Mouse (Mus musculus): Measurements from ENCODE around the gene Tmc6. TPM values are rescaled to one million over a fixed set of nuclear protein-coding genes. Genes with fewer than 3 reads are reported as not detected.

Tmc6 gene
- polyA plus RNA-seq, 1 experiment from 2014 or later: 22.4 TPM

DNA sequence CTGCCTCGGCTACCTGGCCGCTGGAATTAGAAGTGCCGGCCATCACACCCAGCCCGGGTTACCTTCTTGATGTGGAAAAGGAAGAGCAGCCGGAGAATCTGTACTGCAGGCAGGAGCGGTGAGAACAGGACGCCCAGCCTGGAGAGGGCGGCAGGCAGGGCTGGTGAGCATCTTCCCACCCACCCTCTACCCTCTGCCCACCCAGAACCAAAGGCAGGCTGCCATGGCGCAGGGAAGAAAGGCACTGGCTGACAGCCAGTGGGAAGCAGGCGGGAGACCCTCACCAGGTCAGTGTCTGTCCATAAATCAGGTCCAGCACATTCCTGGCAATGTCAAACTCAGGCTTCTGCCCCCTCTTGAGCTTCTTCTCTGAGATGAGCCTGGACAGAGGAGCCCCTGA lies 11.6 kb downstream of the Tmc6 start:
- Histone ChIP-seq H3K4me3 (replicated peaks) (no peak overlapping the region), H3K9me3 (no peaks in the 10 kb centered on the region), H3K27me3 (no peaks in the 10 kb centered on the region), H3K4me2 (no peak overlapping the region), H3K27ac (no peak overlapping the region), H3K4me1 (replicated peaks) (no peaks in the 10 kb centered on the region), H3K36me3 (peaks cover 61% of the 10 kb centered on the region), H3K9ac (replicated peaks) (no peak overlapping the region)
- no peak for ATAC-seq (ENCODE audit: insufficient number of reproducible peaks, insufficient read depth, low FRiP score, low TSS enrichment, low read depth)
- WGBS: 77% methylated on average over 10 of the region's 10 CpGs

- Histone ChIP-seq H3K27me3 (no peaks in the 10 kb centered on the region), H3K4me2 (no peak overlapping the region), H3K27ac (no peak overlapping the region), H3K4me1 (replicated peaks) (no peaks in the 10 kb centered on the region), H3K4me3 (replicated peaks) (no peak overlapping the region), H3K36me3 (peaks cover 61% of the 10 kb centered on the region), H3K9ac (replicated peaks) (no peak overlapping the region), H3K9me3 (no peaks in the 10 kb centered on the region)
- ATAC-seq (ENCODE audit: insufficient number of reproducible peaks, insufficient read depth, low FRiP score, low TSS enrichment, low read depth): no peak
- 87% methylated on average over 7 of the region's 7 CpGs for WGBS
Measured at GRCm38 (mm10) chr11:117769683-117770047, 12.3 kb downstream of the Tmc6 start.

DNA sequence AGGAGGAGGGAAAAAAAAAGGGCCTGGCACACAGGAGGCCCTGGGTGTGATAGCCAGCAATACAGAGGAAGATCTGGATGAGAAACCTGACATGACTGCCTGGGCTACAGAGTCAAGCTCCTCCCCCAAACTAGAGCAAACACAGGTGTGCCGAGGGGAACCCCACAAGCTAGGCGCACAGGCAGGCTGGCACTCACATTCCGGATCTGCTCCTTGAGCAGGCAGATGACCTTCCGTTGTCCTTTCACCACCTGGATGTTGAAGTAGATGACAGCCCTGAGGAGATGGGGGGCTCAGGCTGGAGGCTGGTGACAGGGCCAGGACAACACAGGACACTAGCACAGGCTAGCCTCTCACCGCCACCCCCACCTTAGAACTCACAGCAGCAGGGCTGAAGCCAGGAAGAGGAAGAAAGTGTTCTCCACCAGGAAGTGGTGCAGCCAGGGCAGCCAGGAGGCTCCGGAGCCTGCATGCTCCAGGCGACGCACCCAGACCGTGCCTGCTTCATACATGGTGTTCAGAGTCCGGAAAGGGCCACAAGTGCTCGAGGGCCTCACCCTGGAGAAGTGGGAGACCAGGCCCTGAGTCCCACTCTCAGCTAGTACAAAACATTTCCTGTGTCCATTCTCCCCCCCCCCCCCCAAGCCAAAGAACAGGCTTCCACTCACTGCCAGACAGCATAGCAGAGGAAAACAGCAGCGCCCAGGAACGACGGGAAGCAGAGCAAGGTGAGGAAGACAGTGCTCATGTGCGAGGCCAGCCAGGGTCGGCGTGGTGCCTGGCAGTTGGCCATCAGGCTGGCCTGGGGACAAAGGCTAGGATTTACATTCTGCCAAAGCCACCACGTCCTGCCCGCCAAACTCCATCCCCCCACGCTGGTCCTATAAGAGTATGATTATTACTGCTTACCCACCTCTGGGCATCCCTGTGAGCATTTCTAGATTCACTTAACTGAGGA lies 13.0 kb downstream of the Tmc6 start:
- Histone ChIP-seq H3K9ac (replicated peaks) (no peak overlapping the region), H3K4me2 (no peak overlapping the region), H3K4me3 (replicated peaks) (no peak overlapping the region), H3K9me3 (no peaks in the 10 kb centered on the region), H3K36me3 (peaks cover 61% of the 10 kb centered on the region), H3K4me1 (replicated peaks) (no peaks in the 10 kb centered on the region), H3K27me3 (no peaks in the 10 kb centered on the region), H3K27ac (no peak overlapping the region)
- WGBS: 89% methylated on average over 20 of the region's 20 CpGs
- ATAC-seq (ENCODE audit: insufficient number of reproducible peaks, insufficient read depth, low FRiP score, low TSS enrichment, low read depth): no peak

DNA sequence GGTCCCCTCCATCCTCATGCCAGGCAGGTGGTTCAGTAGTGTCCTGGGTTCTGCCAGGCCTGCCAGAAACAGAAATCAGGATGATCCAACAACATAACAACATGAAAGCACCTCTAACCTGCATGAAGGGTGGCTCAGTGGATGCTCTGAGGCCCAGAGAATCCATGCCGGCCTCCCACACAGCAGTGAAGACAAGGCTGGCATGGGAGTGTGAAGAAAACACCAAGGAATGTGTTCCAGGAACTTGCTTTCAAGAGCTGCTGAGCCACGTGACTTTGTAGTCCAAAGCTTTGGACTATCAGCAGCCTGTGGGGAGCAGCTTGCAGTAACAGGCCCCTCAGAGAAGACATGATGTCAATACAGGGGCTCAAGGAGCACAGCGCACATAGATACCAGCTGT lies 15.7 kb downstream of the Tmc6 start:
- Histone ChIP-seq H3K4me2 (no peak overlapping the region), H3K4me1 (replicated peaks) (no peaks in the 10 kb centered on the region), H3K4me3 (replicated peaks) (no peak overlapping the region), H3K27me3 (no peaks in the 10 kb centered on the region), H3K27ac (no peak overlapping the region), H3K9ac (replicated peaks) (no peak overlapping the region), H3K36me3 (peaks cover 65% of the 10 kb centered on the region), H3K9me3 (no peaks in the 10 kb centered on the region)
- WGBS: 82% methylated on average over 3 of the region's 3 CpGs
- no peak for ATAC-seq (ENCODE audit: insufficient number of reproducible peaks, insufficient read depth, low FRiP score, low TSS enrichment, low read depth)

GRCm38 (mm10) chr11:117765361-117765760 lies 16.6 kb downstream of the Tmc6 start:
- no peaks in the 10 kb centered on the region for H3K27me3 ChIP-seq
- no peak overlapping the region for H3K9ac ChIP-seq (replicated peaks)
- H3K4me1 ChIP-seq (replicated peaks): no peaks in the 10 kb centered on the region
- no peak overlapping the region for H3K4me3 ChIP-seq (replicated peaks)
- no peaks in the 10 kb centered on the region for H3K9me3 ChIP-seq
- H3K36me3 ChIP-seq: peaks cover 70% of the 10 kb centered on the region
- ATAC-seq (ENCODE audit: insufficient number of reproducible peaks, insufficient read depth, low FRiP score, low TSS enrichment, low read depth): 0 out of 2 replicates have a peak, but pooled peaks have one; percentile 34
- H3K27ac ChIP-seq: no peak overlapping the region
- 89% methylated on average over 5 of the region's 5 CpGs for WGBS
- no peak overlapping the region for H3K4me2 ChIP-seq

- Histone ChIP-seq H3K27me3 (no peaks in the 10 kb centered on the region), H3K9ac (replicated peaks) (no peak overlapping the region), H3K4me1 (replicated peaks) (no peaks in the 10 kb centered on the region), H3K9me3 (no peaks in the 10 kb centered on the region), H3K4me3 (replicated peaks) (no peak overlapping the region), H3K27ac (no peak overlapping the region), H3K4me2 (no peak overlapping the region), H3K36me3 (peaks cover 76% of the 10 kb centered on the region)
- WGBS: 87% methylated on average over 9 of the region's 9 CpGs
- no peak for ATAC-seq (ENCODE audit: insufficient number of reproducible peaks, insufficient read depth, low FRiP score, low TSS enrichment, low read depth)
Measured at GRCm38 (mm10) chr11:117764319-117764718, 17.7 kb downstream of the Tmc6 start.

DNA sequence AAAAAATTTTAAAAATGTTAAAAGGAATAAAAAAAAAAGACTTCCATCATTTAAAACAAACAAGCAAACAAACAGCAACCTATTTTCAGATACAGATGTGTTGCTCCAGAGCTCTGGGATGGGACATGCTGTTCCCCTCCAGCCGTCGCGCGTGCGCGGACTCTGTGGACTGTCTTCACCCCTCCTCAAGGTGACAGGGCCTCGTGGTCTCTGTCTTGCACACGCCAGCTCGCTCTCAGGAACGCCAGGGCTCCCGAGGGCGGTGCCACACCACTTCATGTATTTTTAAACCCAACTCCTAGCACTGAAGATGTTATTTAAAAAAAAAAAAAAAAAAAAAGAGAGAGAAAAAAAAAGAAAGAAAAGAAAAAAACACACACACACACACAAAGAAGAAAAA lies 19.8 kb downstream of the Tmc6 start:
- Histone ChIP-seq H3K9me3 (no peaks in the 10 kb centered on the region), H3K4me2 (no peak overlapping the region), H3K36me3 (peaks cover 94% of the 10 kb centered on the region), H3K4me3 (replicated peaks) (no peak overlapping the region), H3K4me1 (replicated peaks) (no peaks in the 10 kb centered on the region), H3K9ac (replicated peaks) (no peak overlapping the region), H3K27ac (no peak overlapping the region), H3K27me3 (no peaks in the 10 kb centered on the region)
- no peak for ATAC-seq (ENCODE audit: insufficient number of reproducible peaks, insufficient read depth, low FRiP score, low TSS enrichment, low read depth)
- WGBS: 92% methylated on average over 12 of the region's 12 CpGs

DNA sequence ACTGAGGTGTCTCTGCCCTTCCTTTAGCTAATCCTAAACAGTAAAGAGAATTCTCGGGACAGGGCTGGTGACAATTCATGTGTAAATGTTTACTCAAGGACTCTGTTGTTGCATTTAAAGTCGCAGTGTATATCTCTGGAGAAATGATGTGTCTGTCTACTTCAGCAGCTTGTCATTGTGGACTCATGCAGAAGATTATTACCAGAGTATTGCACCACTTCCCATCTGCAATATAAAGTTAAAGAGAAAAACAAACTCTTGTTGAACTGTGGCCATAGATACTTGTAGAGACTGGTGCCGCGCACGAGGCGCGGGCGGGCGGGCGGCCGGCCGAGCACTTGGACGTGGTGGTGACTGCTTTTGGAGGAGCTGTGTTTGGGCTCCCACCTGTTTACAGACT lies 20.2 kb downstream of the Tmc6 start:
- H3K36me3 ChIP-seq: peaks cover 96% of the 10 kb centered on the region
- 93% methylated on average over 13 of the region's 13 CpGs for WGBS
- no peak overlapping the region for H3K27ac ChIP-seq
- no peak overlapping the region for H3K9ac ChIP-seq (replicated peaks)
- H3K4me3 ChIP-seq (replicated peaks): no peak overlapping the region
- H3K27me3 ChIP-seq: no peaks in the 10 kb centered on the region
- H3K4me1 ChIP-seq (replicated peaks): no peaks in the 10 kb centered on the region
- ATAC-seq (ENCODE audit: insufficient number of reproducible peaks, insufficient read depth, low FRiP score, low TSS enrichment, low read depth): no peak
- H3K9me3 ChIP-seq: no peaks in the 10 kb centered on the region
- no peak overlapping the region for H3K4me2 ChIP-seq

- H3K4me3 ChIP-seq (replicated peaks): no peak overlapping the region
- H3K4me2 ChIP-seq: no peak overlapping the region
- H3K27me3 ChIP-seq: no peaks in the 10 kb centered on the region
- H3K9ac ChIP-seq (replicated peaks): no peak overlapping the region
- H3K27ac ChIP-seq: no peak overlapping the region
- WGBS: 93% methylated on average over 26 of the region's 26 CpGs
- no peak for ATAC-seq (ENCODE audit: insufficient number of reproducible peaks, insufficient read depth, low FRiP score, low TSS enrichment, low read depth)
- peaks cover 96% of the 10 kb centered on the region for H3K36me3 ChIP-seq
- H3K4me1 ChIP-seq (replicated peaks): no peaks in the 10 kb centered on the region
- H3K9me3 ChIP-seq: 0 out of 2 replicates have a peak, but pooled peaks cover 3% of the 10 kb centered on the region
Measured at GRCm38 (mm10) chr11:117760374-117761119, 21.5 kb downstream of the Tmc6 start.

DNA sequence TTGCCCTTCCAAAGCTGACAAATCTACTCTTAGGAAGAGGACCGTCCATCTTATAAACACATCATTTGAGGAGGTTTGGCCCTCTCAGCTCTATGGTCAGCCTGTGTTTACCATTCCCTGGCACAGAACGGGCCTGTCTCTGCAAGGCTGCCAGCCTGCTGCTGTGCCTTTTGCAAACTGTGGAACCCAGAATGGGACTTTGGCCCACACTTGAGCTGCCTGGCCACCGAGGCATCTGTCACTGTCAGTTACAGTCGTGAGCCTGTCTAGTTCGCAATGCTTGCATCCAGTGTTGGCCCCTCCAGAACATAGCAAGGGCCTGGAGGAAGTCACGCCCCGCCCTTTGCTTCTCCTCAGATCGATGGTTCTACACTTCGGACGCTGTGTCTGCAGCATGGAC lies 22.7 kb downstream of the Tmc6 start:
- Histone ChIP-seq H3K4me2 (no peak overlapping the region), H3K27ac (no peak overlapping the region), H3K9ac (replicated peaks) (no peak overlapping the region), H3K27me3 (no peaks in the 10 kb centered on the region), H3K4me1 (replicated peaks) (no peaks in the 10 kb centered on the region), H3K36me3 (peaks cover 96% of the 10 kb centered on the region), H3K4me3 (replicated peaks) (no peak overlapping the region), H3K9me3 (0 out of 2 replicates have a peak, but pooled peaks cover 3% of the 10 kb centered on the region)
- 93% methylated on average over 10 of the region's 10 CpGs for WGBS
- no peak for ATAC-seq (ENCODE audit: insufficient number of reproducible peaks, insufficient read depth, low FRiP score, low TSS enrichment, low read depth)

- peaks cover 99% of the 10 kb centered on the region for H3K36me3 ChIP-seq
- H3K27ac ChIP-seq: no peak overlapping the region
- H3K4me3 ChIP-seq (replicated peaks): no peak overlapping the region
- H3K4me2 ChIP-seq: no peak overlapping the region
- H3K27me3 ChIP-seq: no peaks in the 10 kb centered on the region
- 0 out of 2 replicates have a peak, but pooled peaks cover 3% of the 10 kb centered on the region for H3K9me3 ChIP-seq
- H3K4me1 ChIP-seq (replicated peaks): no peaks in the 10 kb centered on the region
- WGBS: 95% methylated on average over 7 of the region's 7 CpGs
- H3K9ac ChIP-seq (replicated peaks): no peak overlapping the region
- ATAC-seq (ENCODE audit: insufficient number of reproducible peaks, insufficient read depth, low FRiP score, low TSS enrichment, low read depth): no peak
Measured at GRCm38 (mm10) chr11:117755891-117756290, 26.1 kb downstream of the Tmc6 start.

Data from limb, embryonic 12.5 days (tissue).